Mouse (Mus musculus) frontal cortex, postnatal 36 days (tissue): ENCODE results near the gene Gpr132.

Experiments
- DNase-seq, 2 experiments: peaks; one replicate each; pipeline ENCODE4 v3.0.0; 2022; ENCODE audit warnings: low spot score in 2 of 2

Gene Gpr132

DNA sequence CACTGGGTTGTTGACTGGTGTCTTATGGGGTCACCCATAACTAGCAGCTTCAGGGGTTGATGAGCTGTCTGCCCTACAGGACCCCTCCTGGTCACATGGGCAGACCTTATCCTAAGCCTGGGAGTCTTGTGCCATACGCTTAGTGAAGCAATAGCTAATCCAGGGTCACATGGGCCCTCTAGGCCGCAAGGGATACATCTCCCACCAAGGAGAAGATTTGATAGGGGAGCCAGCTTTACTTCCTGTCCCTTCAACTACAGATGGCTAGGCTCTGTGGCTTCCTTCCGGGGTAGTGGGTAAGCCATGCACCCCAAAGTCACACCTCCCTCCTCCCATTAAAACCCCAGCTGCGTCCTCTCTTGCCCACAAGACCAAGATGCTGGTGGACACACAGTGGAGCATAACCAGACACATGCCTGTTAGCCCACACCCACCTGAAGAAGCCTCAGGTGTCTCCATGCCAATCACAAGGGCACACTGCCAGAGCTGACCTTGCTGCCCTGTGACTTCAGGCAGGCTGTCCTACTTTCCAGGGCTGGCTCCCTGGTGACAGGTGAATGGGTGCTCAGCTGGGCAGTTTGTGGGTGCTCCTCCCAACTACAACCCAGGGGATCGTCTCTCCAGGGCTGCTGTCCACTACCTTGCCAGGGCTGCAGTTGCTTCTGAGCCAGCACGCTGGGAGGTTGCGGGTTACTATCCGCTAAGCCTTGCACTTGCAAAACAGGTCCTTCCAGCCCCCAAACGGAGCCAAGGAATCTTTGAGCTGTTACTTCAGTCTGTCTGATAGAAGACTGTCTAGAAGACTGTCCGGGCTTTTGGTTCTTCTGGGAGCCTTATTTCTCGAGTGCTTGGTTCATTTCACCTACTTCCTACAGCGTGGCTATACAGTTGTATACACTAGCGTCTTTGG lies at the start of gene Gpr132:
TSS of gene Gpr132 (minus strand) at position 51 of the 910 bp plus-strand sequence.
- no peak for DNase-seq

DNA sequence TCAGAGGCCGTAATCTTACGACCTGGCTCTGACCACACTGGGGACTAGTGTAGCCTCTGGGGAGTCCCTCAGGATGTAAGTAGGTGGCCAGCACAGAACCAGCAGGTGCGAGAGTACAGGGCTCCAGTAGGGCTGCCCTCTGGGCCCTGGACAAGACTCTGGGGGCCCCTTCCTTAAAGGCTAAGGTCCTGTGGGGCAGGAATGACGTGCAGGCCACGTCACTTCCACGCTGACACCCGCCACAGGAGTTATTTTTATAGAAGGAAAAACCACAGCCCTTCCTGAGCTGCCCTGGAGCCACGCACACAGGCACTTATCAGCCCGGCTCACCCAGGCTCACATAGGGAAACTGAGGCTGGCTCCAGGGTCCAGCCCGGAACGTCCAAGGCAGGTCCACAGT lies 49.5 kb upstream of the Gpr132 start:
- DNase-seq: no peak

DNA sequence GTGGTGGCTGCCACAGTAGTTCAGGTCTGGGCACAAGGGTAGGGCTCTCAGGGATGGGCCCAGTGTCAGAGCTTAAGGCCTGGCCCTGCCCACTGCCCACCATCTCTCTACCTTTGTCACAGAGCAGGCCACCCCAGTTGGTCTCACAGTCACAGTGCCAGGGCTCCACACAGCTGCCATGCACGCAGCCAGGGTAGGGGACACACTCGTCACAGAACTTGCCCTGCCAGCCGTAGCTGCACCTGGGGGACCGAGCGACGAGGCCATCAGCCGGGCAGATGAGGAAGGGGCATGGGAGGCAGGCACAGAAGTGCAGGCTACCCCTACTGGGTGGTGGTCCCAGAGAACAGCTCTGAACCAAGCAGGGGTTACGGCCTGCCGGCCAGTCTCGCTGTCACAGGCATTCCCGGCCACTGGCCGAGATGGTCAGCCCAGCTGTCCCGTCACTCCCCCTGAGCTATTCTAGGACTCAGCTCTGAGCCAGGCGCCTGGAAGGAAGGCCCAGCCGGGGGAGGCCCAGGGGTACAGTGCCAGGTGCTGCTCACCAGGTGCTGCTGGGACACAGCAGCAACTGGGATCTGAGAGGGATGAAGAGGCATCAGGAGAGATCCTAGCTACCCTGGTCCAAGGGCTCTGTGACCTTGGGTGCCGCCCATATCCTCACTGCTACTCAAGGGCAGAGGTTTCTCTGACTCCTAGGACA lies 48.8 kb upstream of the Gpr132 start:
- no peak for DNase-seq

DNA sequence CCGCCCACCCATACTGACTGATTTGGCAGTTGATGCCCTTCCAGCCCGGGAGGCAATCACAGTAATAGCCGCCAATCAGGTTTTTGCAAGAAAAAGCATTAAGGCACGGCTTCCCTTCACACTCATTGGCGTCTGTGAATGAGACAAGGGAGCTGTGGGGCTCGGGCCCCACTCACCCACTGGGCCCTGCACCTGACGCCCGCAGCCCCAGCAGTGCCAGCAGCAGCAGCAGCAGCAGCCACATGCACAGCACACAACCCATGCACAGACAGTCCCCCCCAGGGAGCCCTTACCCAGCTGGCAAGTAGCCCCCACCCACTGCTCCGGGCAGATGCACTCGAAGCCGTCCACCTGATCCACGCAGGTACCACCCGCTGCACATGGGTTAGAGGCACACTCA lies 47.6 kb upstream of the Gpr132 start:
- no peak for DNase-seq

DNA sequence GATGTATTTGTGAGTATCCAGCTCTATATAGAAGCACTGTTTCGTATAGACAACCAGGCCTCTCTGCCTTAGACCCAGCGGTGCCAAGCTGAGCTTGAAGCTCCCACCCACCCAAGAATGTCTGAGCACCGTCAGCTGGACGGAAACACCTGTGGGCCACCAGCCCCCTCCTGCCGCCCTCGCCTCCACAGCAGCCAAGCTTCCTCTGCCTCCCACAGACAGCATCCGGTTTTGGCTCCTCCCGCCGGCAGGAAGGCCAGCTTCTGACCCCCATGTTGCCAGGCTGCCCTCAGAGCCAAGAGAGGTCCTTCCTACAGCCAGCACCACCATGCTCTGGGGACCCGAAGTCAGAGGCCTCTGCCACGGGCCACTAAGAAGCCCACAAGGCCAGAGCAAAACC lies 46.5 kb upstream of the Gpr132 start:
- DNase-seq: no peak

DNA sequence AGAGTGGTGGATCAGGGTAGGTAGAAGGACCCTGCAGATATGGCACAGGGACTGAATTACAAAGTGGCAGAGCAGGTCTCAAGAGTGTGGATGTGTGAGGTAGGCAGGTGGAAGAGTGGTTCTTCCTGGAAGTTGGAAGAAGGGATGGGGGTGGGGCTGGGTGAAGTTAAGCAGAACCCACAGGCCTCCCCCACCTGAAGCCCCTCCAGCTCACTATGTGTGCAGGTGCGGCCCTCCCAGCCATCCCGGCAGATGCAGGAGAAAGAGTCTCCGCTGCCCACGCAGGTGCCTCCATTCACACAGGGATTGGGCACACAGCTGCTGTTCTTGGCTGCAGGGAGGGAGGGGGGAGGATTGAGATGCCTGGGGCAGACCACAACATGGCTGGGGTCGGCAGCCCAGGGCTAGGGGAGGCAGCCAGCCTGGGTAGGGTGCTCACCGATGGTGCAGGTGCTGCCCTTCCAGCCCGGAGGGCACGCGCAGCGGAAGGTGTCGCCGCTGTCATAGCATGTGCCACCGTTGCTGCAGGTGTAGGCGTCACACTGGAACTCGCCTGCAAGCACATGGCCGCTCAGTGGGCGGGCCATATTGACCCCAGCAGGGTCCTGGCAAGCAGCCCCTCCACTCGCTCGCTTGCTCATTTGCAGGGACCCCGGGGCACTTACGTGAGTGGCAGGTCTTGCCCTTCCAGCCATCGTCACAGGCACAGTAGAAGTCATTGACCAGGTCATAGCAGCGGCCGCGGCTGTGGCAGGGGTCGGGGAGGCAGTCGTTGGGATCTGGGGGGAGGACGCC lies 45.1 kb upstream of the Gpr132 start:
- DNase-seq: no peak

DNA sequence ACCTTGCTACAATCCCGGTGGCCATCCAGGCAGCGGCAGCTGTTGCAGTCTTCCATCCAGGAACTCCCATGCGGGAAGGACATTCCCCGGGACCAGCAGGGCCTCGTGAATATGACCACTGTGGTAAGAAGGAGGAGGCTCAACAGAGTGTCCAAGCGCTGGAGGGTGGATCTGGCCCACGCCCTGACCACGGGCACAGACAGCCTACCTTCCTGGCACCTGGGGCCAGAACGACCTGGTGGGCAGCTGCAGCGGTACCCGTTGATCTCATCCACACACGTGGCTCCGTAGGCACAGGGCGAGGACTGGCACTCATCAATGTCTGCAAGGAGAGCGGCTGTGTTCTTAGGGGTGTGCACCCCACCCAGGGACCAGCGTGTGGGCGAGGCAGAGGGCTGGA lies 43.7 kb upstream of the Gpr132 start:
- DNase-seq: no peak

DNA sequence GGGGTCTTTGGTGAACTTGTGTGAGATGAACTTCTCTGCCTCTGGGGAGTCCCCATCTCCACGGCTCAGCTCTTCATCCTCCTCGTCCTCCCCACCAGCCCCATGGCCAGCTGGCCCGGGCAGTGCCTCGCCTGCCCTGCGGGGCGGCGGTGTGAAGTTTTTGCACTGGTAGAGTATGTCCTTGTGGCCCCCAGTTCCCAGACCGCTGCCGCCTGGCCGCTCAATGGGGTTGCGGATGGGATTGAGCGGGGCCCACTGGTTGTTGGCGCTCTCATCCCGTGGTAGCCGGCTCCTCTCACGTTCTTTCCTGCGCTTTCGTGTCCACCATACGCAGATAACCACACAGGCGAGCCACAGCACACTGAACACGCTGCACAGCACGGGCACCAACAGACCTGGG lies 41.0 kb upstream of the Gpr132 start:
- DNase-seq: no peak

DNA sequence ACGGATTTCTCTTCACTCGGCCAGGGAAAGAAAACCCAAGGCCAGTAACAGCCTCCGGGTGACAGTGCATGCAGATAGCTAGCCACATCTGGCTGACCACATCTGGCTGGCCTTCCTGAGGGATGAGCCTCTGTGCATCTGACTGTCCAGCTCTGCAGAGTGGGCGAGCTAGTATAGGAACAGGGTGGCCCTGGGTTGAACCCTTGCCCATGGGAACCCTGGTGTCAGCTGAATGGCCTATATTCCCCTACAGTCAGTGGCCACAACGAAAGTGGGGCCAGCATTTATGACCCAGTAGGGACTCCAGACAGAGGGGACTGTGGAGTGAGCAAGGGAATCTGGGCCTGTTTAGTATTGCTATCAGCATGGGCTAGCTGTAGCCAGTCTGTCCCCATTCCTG lies 37.0 kb upstream of the Gpr132 start:
- DNase-seq: no peak

DNA sequence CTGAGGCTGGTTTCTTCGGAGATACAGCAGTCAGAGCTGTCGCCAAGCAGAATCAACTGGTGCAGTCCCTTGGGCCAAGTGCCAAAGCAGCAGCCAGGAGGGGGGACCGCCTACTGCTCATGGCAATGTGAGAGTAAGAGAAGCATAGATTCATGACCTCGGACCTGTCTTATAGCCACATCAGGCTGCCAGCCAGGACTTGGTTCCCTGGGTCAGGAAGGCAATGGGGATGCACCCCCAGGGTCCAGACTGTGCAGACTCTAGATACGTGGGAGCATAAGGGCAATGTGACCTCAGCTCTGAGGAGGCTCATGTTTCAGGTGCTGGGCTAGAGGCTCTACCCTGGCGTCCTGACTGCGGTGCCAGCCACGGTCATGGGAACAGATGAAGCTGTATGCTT lies 35.9 kb upstream of the Gpr132 start:
- no peak for DNase-seq

DNA sequence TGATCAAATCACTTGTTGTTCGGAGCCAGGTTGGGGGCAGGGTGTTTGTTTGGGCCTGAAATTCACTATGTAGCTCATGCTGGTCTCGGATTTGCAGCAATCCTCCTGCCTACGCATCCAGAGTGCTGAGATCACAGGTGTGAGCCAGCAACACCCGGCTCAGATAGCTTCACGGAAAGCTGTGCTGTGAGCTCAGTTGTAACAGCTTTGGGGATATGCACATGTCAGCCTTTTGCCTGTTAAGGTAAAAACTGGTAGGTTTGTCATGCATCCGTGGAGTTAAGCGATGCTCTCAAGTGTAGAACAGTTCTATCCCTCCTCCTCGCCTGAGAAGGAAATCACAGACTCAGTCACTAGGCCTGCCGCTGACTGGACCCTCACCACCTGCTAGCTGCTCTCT lies 32.6 kb upstream of the Gpr132 start:
- DNase-seq: peak; percentile 45 to 77

DNA sequence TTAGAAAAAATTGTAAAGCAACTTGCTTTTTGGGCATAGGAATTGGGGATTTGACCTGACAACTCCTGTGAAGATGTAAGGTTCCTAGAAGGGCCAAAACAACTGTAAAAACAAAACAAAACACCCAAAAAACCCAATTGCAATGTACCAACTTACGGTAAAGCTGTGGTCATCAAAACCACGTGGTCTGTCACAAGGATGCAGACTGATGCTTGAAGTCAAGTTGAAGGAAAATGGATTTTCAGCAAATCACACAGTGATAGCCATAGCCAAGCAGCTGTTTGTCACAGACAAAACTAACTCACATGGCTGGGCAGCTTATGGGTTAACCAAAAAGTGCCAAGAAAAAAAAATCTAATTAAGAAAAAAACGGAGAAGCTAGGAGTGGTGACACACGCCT lies 30.9 kb upstream of the Gpr132 start:
- no peak for DNase-seq

DNA sequence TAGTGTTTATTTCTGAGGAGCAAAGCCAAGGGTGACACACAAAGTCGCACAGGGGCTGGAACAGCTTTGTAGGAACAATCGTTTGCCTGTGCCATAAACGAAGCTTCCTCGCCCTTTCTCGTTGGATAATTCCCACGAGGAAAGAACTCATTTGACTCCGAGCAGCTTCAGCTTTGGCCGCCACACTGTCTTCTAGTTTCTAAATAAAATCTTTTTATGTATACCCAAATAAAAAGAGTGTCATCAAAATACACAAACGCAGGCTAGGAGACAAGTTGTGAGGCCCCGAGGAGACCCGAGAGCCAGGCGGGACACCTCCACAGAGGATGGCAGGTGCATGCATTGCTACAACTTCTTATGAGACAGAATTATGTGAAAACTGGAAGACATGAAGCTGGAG lies 30.3 kb upstream of the Gpr132 start:
- no peak for DNase-seq

DNA sequence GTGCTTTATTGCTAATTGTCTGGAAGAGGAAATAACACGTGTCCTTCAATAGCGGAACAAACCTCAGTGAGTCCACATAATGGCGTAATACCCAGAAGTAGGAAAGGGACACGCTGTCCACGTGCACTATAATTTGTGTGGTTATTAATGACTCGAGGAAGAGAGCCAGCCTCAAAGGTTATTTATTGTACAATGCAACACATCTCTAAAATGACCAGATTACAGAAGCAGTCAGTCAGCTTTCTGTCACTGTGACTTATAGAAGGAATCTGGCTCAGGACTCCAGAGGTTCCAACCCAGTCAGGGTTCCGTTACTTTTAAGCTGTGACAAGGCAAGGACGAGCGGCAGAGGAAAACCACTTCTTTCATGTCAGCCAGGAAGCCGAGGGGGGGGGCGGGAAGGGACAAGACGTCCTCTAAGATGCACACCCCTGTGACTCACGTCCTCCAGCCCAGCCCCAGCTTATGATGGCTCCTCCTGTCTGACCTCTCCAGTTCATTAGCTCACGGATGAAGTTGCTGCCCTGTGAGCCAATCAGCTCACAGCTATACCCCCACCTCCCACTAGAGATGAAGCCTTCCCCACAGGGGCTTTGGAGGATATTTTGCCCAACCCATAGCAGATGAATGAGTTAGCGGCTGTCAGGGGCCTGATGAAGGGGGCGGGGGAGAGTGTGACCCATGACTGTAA lies 29.6 kb upstream of the Gpr132 start:
- no peak for DNase-seq

DNA sequence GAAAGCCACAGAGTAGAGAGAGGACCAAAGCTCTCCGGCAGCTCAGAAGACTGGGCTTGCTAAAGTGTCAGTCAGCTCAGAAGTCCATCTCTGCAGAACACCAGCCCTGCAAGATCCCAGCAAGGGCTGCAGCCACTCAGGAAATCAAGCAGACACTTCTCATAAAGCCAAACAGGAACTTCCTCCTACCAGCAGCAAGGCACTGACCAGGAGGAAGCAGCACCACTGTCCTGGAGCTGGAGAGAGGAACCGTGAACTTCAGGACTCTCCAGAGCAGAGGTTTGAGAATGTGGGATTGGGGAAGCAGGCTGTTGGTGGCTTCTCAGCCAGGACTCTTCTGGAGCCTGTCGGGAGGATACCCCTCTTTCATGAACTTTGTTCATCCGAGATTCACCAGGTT lies 26.9 kb upstream of the Gpr132 start:
- DNase-seq: no peak

DNA sequence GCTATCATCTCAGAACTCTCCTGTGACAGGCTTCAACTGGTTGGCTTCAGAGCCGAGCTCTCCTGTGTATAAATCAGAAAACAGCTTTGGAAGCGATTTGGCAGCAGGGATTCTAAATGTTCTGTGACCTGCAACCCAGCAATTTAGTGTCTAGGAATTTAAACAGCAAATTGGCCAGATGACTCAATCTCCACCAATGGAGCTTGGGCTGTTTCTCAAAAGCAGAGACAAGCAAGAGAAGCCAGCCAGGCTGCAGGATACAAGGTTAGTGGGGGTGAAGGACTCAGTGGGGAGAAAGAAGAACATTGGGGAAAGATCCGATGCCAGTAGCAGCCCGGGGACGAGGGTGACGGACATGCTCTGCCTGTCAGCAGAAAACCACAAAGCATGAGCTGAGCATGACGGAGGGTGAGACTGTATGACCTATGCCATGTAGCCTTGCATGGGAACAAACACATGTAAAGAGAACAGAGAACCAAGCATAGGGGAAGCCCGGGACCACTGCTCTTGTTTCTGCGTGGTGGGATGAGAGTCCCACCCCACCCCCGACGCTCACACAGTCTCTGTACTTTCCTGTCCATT lies 26.4 kb upstream of the Gpr132 start:
- no peak for DNase-seq

DNA sequence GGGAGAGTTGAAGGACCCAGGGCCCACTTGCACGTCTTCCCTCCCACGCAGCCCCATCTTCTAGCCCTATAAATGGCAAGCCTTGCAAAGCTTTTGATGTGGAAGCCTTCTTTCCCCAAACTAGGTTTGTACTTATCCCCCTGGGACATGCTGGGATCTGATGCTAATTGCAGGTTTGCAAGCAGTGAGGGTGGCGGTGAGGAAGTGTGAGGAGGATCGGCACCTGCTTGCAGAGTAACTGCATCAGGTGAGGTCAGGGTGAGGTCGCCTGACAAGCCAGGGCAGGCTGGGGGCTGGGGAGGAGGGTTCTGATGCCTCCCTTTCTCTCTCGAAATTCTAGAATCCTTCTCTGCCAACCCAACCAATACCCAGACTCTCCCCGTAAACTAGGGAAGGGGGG lies 17.4 kb upstream of the Gpr132 start:
- DNase-seq: no peak

DNA sequence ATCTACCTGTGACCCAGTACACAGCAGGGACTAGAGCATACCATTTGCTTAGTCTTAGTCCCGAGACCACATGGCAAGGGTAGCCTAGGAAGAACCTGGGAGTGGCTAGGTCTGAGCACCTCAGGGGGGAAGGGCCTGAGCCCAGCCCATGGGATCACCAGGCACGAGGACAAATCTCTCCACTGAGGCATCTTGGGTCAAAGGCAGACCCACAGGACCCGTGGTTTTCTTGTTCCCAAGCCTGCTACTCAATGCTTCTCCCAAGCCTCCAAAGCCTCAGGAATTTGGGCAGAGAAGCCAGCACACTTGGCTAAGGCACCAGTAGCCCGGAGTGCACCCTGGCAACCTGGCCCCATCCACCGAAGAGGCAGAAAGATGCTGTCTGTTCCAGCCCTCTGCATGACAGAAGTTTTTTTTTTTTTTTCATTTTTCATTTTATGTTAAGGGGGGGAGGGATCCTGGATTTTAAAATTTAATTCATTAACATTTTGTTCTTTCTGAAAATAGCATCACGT lies 13.3 kb upstream of the Gpr132 start:
- no peak for DNase-seq

DNA sequence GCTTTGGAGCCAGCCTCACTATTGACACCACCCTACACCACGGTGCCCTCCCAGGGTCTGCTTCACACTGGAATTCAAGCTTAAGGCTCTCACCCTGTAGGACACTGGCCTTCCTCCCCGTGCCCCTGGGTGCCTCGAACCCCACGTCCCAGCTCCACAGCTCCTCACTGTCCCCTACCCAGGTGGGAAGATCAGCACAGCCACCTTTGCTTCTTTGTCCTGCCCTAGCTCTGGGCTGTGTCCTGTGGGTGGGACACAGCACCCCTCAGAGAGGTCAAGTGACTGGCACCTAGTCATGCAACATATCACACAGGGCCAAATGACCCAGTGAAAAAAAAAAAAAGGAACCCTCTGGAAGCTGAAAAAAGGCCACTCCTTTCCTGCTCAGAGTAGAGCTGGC lies 12.6 kb upstream of the Gpr132 start:
- no peak for DNase-seq

DNA sequence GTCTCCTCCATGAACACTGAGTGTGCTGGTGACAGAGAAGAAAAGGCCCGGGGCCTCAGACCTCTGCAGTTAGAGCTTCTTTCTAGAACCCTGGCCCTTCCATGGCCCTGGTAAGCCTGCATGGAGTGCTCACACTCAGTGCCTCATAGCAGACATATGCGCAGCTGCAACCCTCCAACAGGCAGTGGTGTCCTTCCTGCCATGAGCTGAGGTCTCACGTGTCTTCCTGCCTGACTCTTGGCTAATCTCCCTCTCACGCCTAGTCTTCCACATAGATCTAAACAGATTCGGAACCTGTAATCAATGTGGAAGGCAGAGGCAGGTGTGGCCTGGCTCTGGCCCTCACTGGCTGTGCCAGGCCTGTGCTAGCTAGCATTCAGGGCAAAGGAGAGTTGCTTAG lies 11.7 kb upstream of the Gpr132 start:
- DNase-seq: no peak

DNA sequence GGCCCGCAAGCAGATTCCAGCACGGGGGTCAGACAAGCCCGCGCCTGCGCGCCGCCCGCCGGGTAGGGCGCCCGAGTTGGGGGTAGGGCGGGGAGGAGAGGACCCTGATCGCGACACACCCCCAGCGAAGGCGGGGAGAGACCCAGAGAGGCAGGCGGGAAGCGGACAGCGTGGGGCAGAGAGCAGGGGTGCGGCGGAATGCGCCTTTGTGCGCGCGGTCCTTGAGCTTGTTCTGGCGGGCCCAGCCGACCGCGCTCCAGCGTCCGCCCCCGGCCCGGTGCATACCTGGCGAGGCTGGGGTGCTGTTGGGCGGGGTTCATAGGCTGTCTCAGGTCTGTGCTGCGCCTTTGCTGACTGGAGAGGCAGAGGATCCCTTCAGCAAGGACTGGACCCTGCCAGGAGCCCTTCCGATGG lies 9.6 kb upstream of the Gpr132 start:
- no peak for DNase-seq
